Mouse (Mus musculus): ENCODE measurements around the gene Ap4m1. TPM values are rescaled to one million over a fixed set of nuclear protein-coding genes. Genes with fewer than 3 reads are reported as not detected.
A peak's percentile ranks its signal among the peaks of the same experiment; 100 is the strongest.

Gene Ap4m1
- polyA plus RNA-seq, 1 experiment: 26.5 TPM

DNA sequence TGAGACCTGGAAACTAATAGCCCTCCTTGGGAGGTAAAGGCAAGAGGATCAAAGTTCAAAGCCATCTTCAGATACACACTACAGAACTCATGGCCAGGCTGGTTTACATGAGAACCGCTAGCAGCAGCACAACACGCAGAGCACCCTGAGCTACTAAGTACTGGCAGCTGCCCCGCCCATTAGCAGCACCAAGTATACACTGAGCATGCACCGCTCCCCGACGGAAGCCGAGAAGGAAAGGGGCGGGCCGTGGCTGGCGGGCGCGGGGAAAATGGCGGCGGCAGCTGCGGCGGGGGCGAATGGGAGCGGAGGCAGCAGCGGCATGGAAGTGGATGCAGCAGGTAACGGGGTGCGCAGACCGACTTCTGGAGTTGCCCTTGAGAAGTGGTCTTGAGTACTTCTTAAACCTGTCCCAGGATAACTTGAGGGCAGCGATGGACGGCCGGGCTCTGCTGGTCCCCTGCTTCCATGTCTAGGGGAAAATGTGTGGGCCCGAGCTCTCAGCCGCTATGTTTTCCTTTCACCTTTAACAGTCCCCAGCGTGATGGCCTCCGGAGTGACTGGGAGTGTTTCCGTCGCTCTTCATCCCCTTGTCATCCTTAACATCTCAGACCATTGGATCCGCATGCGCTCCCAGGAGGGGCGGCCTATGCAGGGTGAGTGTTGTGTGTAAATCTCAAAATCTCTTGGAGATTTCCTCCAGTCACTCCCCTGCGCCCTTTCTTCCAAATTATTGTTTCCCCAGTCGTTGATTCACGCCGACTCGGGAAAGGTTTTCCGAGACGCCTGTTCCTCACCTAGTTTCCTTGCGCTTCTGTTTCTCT is 10.7 kb upstream of the Ap4m1 start, which contains the start of gene Cops6:
Gene Cops6, plus strand, starts transcription at position 230 of the 824 bp plus-strand sequence.
- peak within 1 kb of the TSS; percentile 84 for H3K4me3 ChIP-seq (ENCODE audit: insufficient read depth, low read length)
- H3K27ac ChIP-seq (ENCODE audit: insufficient read depth, low read length): peak within 1 kb of the TSS; percentile 15
- TF ChIP-seq POLR2A (IDR thresholded peaks at IDR 0.05; ENCODE audit: low read depth, low read length): peak; percentile 89
- no peak for TF ChIP-seq CTCF (IDR thresholded peaks at IDR 0.05; ENCODE audit: borderline replicate concordance, insufficient read depth, low read length)
- peaks cover 8% of the 10 kb centered on the region; the same call in 1 of the 2 replicates for H3K4me1 ChIP-seq (ENCODE audit: control insufficient read depth, insufficient read depth, low read length)

DNA sequence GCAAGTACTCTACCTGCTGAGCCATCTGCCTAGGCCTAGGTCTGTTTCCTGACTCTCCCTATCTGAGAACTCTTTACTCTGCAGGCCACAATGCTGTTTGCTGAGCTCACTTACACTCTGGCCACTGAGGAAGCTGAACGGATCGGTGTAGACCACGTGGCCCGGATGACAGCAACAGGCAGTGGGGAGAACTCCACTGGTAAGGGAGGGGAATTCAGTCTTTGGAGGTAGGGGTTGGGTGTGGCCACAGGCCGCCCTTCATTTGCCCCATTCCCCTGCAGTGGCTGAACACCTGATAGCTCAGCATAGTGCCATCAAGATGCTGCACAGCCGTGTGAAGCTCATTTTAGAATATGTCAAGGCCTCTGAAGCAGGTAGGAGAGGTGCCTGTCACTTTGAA is 8.8 kb upstream of the Ap4m1 start:
- Histone ChIP-seq H3K27ac (ENCODE audit: insufficient read depth, low read length) (no peak overlapping the region), H3K4me3 (ENCODE audit: insufficient read depth, low read length) (no peak overlapping the region), H3K4me1 (ENCODE audit: control insufficient read depth, insufficient read depth, low read length) (peaks cover 8% of the 10 kb centered on the region; the same call in 1 of the 2 replicates)
- TF ChIP-seq POLR2A (IDR thresholded peaks at IDR 0.05; ENCODE audit: low read depth, low read length) (no peak), CTCF (IDR thresholded peaks at IDR 0.05; ENCODE audit: borderline replicate concordance, insufficient read depth, low read length) (no peak)

DNA sequence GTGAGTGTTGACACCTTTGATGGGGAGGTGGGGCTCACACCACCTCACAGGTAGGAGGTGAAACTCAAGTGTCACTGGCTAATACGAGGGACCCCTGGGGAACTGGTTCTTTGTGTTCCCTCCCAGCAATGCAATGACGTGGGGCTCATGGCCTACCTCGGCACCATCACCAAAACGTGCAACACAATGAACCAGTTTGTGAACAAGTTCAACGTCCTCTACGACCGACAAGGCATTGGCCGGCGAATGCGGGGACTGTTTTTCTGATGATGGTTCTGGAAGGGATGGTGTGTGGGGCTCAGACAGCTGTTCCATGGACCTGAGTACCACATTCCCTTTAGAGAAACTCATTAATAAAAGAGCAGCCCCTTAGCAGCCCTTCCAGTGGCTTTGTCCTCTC is 8.2 kb upstream of the Ap4m1 start:
- Histone ChIP-seq H3K4me3 (ENCODE audit: insufficient read depth, low read length) (no peak overlapping the region), H3K4me1 (ENCODE audit: control insufficient read depth, insufficient read depth, low read length) (peaks cover 8% of the 10 kb centered on the region; the same call in 1 of the 2 replicates), H3K27ac (ENCODE audit: insufficient read depth, low read length) (no peak overlapping the region)
- TF ChIP-seq CTCF (IDR thresholded peaks at IDR 0.05; ENCODE audit: borderline replicate concordance, insufficient read depth, low read length) (no peak), POLR2A (IDR thresholded peaks at IDR 0.05; ENCODE audit: low read depth, low read length) (0 out of 2 replicates have a peak, but pooled peaks have one; percentile 4)

GRCm38 (mm10) chr5:138165594-138165993 is 6.2 kb upstream of the Ap4m1 start:
- Histone ChIP-seq H3K4me3 (ENCODE audit: insufficient read depth, low read length) (no peak overlapping the region), H3K27ac (ENCODE audit: insufficient read depth, low read length) (peak overlapping the region; percentile 74; the same call in 1 of the 2 replicates), H3K4me1 (ENCODE audit: control insufficient read depth, insufficient read depth, low read length) (peaks cover 8% of the 10 kb centered on the region; the same call in 1 of the 2 replicates)
- TF ChIP-seq CTCF (IDR thresholded peaks at IDR 0.05; ENCODE audit: borderline replicate concordance, insufficient read depth, low read length) (no peak), POLR2A (IDR thresholded peaks at IDR 0.05; ENCODE audit: low read depth, low read length) (peak; percentile 25; the same call in 1 of the 2 replicates)

GRCm38 (mm10) chr5:138170936-138171561 is 753 bp upstream of the Ap4m1 start:
- peak overlapping the region; percentile 36 for H3K27ac ChIP-seq (ENCODE audit: insufficient read depth, low read length)
- no peaks in the 10 kb centered on the region for H3K4me1 ChIP-seq (ENCODE audit: control insufficient read depth, insufficient read depth, low read length)
- TF ChIP-seq POLR2A (IDR thresholded peaks at IDR 0.05; ENCODE audit: low read depth, low read length): peak; percentile 65
- no peak for TF ChIP-seq CTCF (IDR thresholded peaks at IDR 0.05; ENCODE audit: borderline replicate concordance, insufficient read depth, low read length)
- peak overlapping the region; percentile 94 for H3K4me3 ChIP-seq (ENCODE audit: insufficient read depth, low read length)

GRCm38 (mm10) chr5:138173217-138173616 is 1.4 kb downstream of the Ap4m1 start:
- H3K4me3 ChIP-seq (ENCODE audit: insufficient read depth, low read length): no peak overlapping the region
- H3K4me1 ChIP-seq (ENCODE audit: control insufficient read depth, insufficient read depth, low read length): no peaks in the 10 kb centered on the region
- H3K27ac ChIP-seq (ENCODE audit: insufficient read depth, low read length): no peak overlapping the region
- no peak for TF ChIP-seq POLR2A (IDR thresholded peaks at IDR 0.05; ENCODE audit: low read depth, low read length)
- no peak for TF ChIP-seq CTCF (IDR thresholded peaks at IDR 0.05; ENCODE audit: borderline replicate concordance, insufficient read depth, low read length)

- peaks cover 3% of the 10 kb centered on the region; the same call in 1 of the 2 replicates for H3K4me1 ChIP-seq (ENCODE audit: control insufficient read depth, insufficient read depth, low read length)
- peak within 1 kb of the TSS; percentile 93 for H3K4me3 ChIP-seq (ENCODE audit: insufficient read depth, low read length)
- TF ChIP-seq POLR2A (IDR thresholded peaks at IDR 0.05; ENCODE audit: low read depth, low read length) (peak; percentile 97), CTCF (IDR thresholded peaks at IDR 0.05; ENCODE audit: borderline replicate concordance, insufficient read depth, low read length) (no peak)
- peak within 1 kb of the TSS; percentile 77 for H3K27ac ChIP-seq (ENCODE audit: insufficient read depth, low read length)
Observed at GRCm38 (mm10) chr5:138186950-138187638, 15.3 kb downstream of the Ap4m1 start, which contains the start of the genes Taf6 and Cnpy4. Gene Taf6, minus strand, starts transcription at chr5:138187451. Gene Cnpy4, plus strand, starts transcription at chr5:138187485.

DNA sequence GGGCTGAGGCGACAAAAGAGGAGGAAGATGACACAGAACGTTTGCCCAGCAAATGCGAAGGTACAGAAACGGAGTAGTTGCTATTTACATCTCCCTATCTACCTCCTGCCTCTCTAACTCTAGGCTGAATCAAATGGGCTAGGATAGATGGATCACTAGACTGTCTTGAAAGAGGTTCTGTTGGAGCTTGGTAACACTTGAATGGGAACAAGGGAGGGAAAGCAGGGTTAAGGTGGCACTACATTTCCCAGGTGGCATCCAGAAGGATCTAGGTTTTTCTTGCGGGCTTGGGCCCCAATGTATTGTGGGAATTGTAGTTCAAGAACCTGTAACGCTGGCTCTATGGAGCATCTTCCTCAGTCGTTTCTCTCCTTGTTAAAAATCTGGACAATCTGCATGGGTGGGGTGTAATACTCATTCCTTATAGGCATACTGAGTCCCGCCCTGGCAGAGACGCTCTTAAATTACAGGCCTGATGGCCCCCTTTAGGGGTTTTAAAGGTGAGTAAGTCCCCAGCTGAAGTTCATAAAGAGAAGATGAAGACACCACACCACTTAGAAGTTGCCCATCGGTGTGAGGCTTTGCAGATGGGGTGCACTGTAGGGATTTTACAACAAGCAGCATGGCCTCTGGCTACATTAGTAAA is 16.0 kb downstream of the Ap4m1 start:
- TF ChIP-seq POLR2A (IDR thresholded peaks at IDR 0.05; ENCODE audit: low read depth, low read length) (peak; percentile 44), CTCF (IDR thresholded peaks at IDR 0.05; ENCODE audit: borderline replicate concordance, insufficient read depth, low read length) (no peak)
- Histone ChIP-seq H3K27ac (ENCODE audit: insufficient read depth, low read length) (peak overlapping the region; percentile 77), H3K4me1 (ENCODE audit: control insufficient read depth, insufficient read depth, low read length) (peaks cover 3% of the 10 kb centered on the region; the same call in 1 of the 2 replicates), H3K4me3 (ENCODE audit: insufficient read depth, low read length) (peak overlapping the region; percentile 93)
